Mouse (Mus musculus): ENCODE measurements around the gene Akap1.
A peak's percentile ranks its signal among the peaks of the same experiment; 100 is the strongest.

The Akap1 gene

GRCm38 (mm10) chr11:88878011-88878410 is 13.6 kb upstream of the Akap1 start:
- DNase-seq (ENCODE audit: low read depth, low spot score): peak; percentile 83

GRCm38 (mm10) chr11:88873667-88874030 is 9.3 kb upstream of the Akap1 start:
- DNase-seq (ENCODE audit: low read depth, low spot score): no peak

GRCm38 (mm10) chr11:88873027-88873666 is 8.8 kb upstream of the Akap1 start:
- peak; percentile 61 for DNase-seq (ENCODE audit: low read depth, low spot score)

- DNase-seq (ENCODE audit: low read depth, low spot score): no peak
These were observed 5.1 kb upstream of the Akap1 start for GRCm38 (mm10) chr11:88869443-88869842.

GRCm38 (mm10) chr11:88863904-88864457 is 405 bp downstream of the Akap1 start:
- DNase-seq (ENCODE audit: low read depth, low spot score): peak; percentile 77

- DNase-seq (ENCODE audit: low read depth, low spot score): peak; percentile 42
These were observed 1.1 kb downstream of the Akap1 start for GRCm38 (mm10) chr11:88863071-88863903.

- peak; percentile 86 for DNase-seq (ENCODE audit: low read depth, low spot score)
These were observed 2.0 kb downstream of the Akap1 start for GRCm38 (mm10) chr11:88862355-88862754.

- no peak for DNase-seq (ENCODE audit: low read depth, low spot score)
These were observed 3.3 kb downstream of the Akap1 start for GRCm38 (mm10) chr11:88861060-88861459.

- no peak for DNase-seq (ENCODE audit: low read depth, low spot score)
These were observed 3.7 kb downstream of the Akap1 start for GRCm38 (mm10) chr11:88860641-88861040.

GRCm38 (mm10) chr11:88857311-88858005 is 6.9 kb downstream of the Akap1 start:
- DNase-seq (ENCODE audit: low read depth, low spot score): no peak

- DNase-seq (ENCODE audit: low read depth, low spot score): no peak
These were observed 8.0 kb downstream of the Akap1 start for GRCm38 (mm10) chr11:88856383-88856782.

GRCm38 (mm10) chr11:88855795-88856194 is 8.6 kb downstream of the Akap1 start:
- DNase-seq (ENCODE audit: low read depth, low spot score): no peak

- no peak for DNase-seq (ENCODE audit: low read depth, low spot score)
These were observed 10.8 kb downstream of the Akap1 start for GRCm38 (mm10) chr11:88853588-88853987.

GRCm38 (mm10) chr11:88852806-88853205 is 11.6 kb downstream of the Akap1 start:
- DNase-seq (ENCODE audit: low read depth, low spot score): no peak

GRCm38 (mm10) chr11:88851049-88851825 is 13.1 kb downstream of the Akap1 start:
- DNase-seq (ENCODE audit: low read depth, low spot score): no peak

GRCm38 (mm10) chr11:88849732-88850131 is 14.7 kb downstream of the Akap1 start:
- DNase-seq (ENCODE audit: low read depth, low spot score): no peak

GRCm38 (mm10) chr11:88849284-88849683 is 15.1 kb downstream of the Akap1 start:
- DNase-seq (ENCODE audit: low read depth, low spot score): no peak

GRCm38 (mm10) chr11:88848590-88848989 is 15.8 kb downstream of the Akap1 start:
- peak; percentile 80 for DNase-seq (ENCODE audit: low read depth, low spot score)

GRCm38 (mm10) chr11:88847281-88848006 is 16.9 kb downstream of the Akap1 start:
- no peak for DNase-seq (ENCODE audit: low read depth, low spot score)

GRCm38 (mm10) chr11:88844384-88844783 is 20.0 kb downstream of the Akap1 start:
- no peak for DNase-seq (ENCODE audit: low read depth, low spot score)

- peak; percentile 53 for DNase-seq (ENCODE audit: low read depth, low spot score)
These were observed 21.1 kb downstream of the Akap1 start for GRCm38 (mm10) chr11:88843305-88843704.
